Mouse (Mus musculus) mature B cell (primary cell): ENCODE data around the gene Mynn.
"Not testable (repeated sequence)": the region's sequence is repeated elsewhere in the genome, so short reads cannot be mapped to it uniquely, and the experiment has no call there.

Source experiments
- in situ Hi-C: fragments of 300-500 bp; cut with MboI; formaldehyde crosslinking; loops from 2 replicates; pipeline ENCODE4 v1.14.3; 2019

Gene Mynn

GRCm38 (mm10) chr3:30602065-30602739 is at the start of gene Mynn:
Mynn (plus strand) TSS chr3:30602065.
- in situ Hi-C loops: loop anchor here (25.0 kb wide), 1 partner anchor 535 kb away; the partner anchor contains the start of gene Cldn11

DNA sequence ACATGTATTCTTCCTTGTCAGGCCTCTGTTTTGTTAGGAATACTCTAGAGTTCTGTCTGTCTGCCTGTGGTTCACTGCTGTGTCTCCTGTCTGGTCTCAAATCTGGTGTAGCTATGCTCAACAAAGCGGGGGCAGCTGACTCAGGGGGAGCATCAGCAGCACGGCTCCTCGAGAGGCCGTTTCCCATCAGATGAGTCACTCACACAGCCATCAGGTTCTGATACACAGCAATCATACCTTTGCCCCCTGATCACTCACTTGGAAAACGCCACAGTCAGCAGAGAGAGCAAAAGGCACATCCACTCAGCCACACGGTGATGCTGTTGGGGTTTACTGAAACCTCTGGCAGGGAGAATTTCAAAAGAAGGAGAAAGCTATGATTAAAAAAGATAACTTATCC is 48.1 kb upstream of the Mynn start:
- in situ Hi-C loops: no loop called here

DNA sequence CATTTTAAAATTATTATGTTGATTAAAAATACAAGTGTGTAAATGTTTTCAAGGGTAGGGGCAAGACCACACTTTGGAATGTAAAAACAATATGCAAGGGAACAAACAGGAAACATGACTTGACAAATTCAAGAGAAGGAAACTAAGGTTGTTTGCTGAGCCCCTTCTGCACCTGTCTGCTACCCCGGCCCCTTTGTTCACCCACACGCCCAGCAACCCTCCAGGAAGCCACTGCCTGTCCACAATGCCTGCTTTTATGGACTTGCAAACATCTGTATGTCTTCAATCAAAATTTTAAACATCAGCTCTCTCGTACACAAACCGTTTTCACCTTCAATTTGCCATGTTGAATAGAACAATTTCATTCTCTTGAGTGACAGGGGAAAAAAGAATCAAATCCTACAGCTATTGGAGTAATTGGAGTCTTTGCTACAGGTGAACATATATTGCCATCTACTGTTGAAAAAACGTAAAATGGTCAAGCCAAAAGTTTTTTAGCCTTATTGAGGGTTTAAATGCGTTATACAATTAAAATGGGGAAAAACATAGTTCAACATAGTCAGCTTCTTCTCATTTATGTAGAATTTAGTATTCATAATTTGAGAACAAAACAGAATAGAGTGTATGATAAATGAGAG is 41.1 kb upstream of the Mynn start:
- in situ Hi-C loops: no loop called here

DNA sequence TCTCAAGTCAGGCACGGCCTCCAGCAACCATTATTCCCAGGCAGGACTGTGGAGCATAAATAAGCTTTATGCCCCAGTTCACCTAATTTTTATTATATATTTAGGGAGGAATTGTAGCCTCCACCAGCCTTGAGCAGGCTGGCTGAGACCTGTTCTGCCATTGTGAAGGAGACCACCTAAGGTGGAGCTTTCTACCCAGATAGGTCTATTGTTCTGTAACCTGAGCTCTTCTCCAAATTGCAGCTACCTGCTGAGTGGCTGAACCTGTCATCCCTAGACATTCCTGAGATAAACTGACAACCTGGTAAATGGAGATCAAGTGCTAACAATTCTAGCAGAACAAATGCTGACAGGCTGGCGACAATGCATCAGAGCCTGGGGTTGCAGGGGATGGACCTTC is 35.5 kb upstream of the Mynn start:
- in situ Hi-C loops: not testable (repeated sequence)

DNA sequence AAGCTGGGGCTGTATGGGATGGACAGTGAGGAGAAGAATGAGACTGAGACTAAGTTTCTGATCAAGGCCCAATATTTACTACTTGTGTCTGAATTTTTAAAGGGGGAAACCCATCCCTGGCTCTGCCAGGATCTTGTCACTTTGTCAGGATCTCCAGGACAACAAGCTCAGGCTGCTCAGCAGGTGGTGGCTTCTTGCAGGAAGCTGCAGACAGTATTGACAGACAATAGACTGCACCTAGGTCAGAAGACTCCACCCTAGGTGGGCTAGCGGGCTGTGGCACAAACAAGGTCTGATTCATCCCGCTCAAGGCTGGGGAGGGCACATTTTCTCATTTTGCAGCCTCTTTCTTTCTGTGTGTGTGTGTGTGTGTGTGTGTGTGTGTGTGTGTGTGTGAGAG is 28.3 kb upstream of the Mynn start:
- in situ Hi-C loops: no loop called here

- in situ Hi-C loops: no loop called here
These were observed 13.0 kb upstream of the Mynn start for GRCm38 (mm10) chr3:30588865-30589264.

DNA sequence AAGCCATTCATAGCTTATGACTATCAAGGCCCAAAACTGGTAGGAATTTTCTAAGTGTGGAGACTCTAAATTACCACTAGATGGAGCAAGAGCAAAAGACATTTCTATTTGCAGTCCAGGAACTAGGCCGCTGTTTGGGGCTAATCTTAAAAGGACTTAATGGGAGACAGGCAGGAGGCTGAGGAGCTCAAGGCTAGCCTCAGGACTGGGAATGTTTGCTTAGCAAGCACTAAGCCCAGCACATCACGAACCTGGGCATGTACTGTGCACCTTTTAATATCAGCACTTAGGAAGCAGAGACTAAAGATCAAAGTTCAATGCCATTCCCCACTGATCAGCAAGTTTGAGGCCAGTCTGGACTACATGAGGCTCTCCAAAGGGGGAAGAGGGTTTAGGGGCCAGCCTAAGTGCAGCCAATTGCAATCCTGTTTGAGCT is 9.4 kb upstream of the Mynn start:
- in situ Hi-C loops: loop anchor here (10.0 kb wide), 2 partner anchors 202 to 382 kb away; partner anchors contain the start of gene Sec62

- in situ Hi-C loops: loop anchor here (10.0 kb wide), 2 partner anchors 201 to 381 kb away; partner anchors contain the start of gene Sec62
These were observed 8.0 kb upstream of the Mynn start for GRCm38 (mm10) chr3:30593719-30594485.

- in situ Hi-C loops: loop anchor here (10.0 kb wide), 2 partner anchors 200 to 380 kb away; partner anchors contain the start of gene Sec62
These were observed 6.6 kb upstream of the Mynn start for GRCm38 (mm10) chr3:30595111-30595832.

- in situ Hi-C loops: loop anchor here (10.0 kb wide), 2 partner anchors 198 to 378 kb away; partner anchors contain the start of gene Sec62
These were observed 4.6 kb upstream of the Mynn start for GRCm38 (mm10) chr3:30597271-30597670.

- in situ Hi-C loops: loop anchor here (10.0 to 25.0 kb wide), 3 partner anchors 195 to 537 kb away; partner anchors contain the start of genes Cldn11 and Sec62
These were observed 1.9 kb upstream of the Mynn start, which contains the start of gene Actrt3 for GRCm38 (mm10) chr3:30599711-30600545. Actrt3 (minus strand) TSS chr3:30599939.

- in situ Hi-C loops: loop anchor here (25.0 kb wide), 1 partner anchor 537 kb away; the partner anchor contains the start of gene Cldn11
These were observed 1.1 kb upstream of the Mynn start for GRCm38 (mm10) chr3:30600717-30601116.

DNA sequence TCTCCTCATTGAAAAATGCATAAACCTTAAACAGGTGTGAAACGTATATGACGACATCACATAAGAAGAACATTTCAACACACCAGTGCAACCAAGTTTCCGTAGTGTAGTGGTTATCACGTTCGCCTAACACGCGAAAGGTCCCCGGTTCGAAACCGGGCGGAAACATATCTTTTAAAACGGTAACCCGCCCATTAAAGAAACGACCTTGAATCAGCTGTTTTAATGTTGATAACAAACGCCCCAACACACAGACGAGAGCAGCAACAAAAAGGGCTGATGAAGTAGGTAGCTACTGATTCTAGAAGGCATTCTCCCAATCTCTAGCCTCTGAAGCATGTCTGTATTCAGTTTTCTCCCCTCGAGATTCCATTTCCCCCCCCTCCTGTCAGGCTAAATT is 690 bp upstream of the Mynn start:
- in situ Hi-C loops: loop anchor here (25.0 kb wide), 1 partner anchor 536 kb away; the partner anchor contains the start of gene Cldn11

DNA sequence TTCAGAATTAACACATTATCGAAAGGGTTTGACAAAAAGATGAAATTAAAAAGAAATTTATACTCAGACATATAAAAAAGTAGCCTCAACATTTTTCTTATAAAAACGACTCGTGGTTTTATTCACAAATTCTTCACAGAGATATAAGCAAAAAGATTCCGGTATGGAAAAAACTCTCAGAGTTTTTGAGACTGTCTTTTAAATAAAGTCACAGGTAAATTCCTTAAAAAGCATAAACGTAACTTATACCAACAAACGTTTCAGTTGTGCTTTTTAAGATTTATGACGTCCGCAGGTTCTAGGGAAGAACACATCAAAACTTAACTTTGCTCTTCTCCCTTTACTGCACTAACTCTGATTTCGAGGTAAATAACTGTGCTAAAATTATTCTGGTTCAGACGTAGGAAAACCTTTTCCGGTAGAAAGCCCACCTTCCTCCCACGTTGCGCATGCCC is 228 bp upstream of the Mynn start:
- in situ Hi-C loops: loop anchor here (25.0 kb wide), 1 partner anchor 536 kb away; the partner anchor contains the start of gene Cldn11

GRCm38 (mm10) chr3:30602740-30603098 is 854 bp downstream of the Mynn start:
- in situ Hi-C loops: loop anchor here (25.0 kb wide), 1 partner anchor 535 kb away; the partner anchor contains the start of gene Cldn11

DNA sequence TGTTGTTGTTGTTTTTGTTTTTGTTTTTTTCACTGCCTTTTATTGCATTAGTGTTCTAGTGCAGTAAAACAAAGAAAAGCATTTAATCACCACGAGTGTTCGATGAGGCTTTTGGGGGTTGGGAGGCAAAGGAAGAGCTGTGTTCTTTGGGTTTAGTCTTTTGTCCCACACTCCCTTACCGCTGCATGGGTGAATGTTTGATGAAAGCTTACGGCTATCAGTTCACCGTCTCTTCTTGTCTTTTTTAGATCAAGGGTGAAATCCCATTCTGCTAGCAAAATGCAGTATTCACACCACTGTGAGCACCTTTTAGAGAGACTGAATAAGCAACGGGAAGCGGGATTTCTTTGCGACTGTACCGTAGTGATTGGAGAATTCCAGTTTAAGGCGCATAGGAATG is 1.4 kb downstream of the Mynn start:
- in situ Hi-C loops: loop anchor here (25.0 kb wide), 1 partner anchor 534 kb away; the partner anchor contains the start of gene Cldn11

DNA sequence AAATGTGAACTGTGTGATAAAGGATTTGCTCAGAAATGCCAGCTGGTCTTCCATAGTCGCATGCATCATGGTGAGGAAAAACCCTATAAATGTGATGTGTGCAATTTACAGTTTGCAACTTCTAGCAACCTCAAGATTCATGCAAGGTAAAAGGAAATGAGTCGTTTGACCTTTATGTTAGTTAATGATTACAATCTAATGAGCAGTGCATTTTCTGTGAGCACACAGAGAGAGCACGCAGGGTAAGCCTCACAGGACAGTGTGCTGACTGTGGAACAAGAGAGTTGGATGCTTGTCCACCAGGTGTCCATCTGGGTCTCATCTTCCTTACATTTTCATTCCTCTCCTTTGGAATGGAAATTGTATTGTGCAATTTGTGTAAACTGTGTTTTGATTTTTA is 7.1 kb downstream of the Mynn start:
- in situ Hi-C loops: loop anchor here (25.0 kb wide), 1 partner anchor 528 kb away; the partner anchor contains the start of gene Cldn11

DNA sequence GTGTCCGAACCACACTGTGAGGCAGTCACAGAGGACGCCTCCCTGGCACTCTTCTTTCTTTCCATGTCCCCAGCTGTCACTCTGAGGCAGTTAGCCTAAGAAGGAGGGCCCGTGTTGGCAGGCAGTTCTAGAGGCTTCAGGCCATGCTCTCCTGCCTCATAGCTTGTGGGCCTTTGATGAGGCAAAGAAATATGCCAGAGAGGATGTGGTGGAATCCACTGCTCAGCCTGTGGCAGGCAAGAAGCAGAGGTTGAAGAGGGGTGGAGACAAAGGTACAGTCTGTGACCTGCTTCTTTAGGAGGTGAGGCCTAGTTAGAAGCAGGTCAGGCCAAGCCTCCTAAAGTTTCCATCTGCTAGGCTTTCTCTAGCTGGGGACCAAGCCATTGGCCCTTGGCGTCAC is 9.1 kb downstream of the Mynn start:
- in situ Hi-C loops: loop anchor here (25.0 kb wide), 1 partner anchor 526 kb away; the partner anchor contains the start of gene Cldn11

- in situ Hi-C loops: loop anchor here (25.0 kb wide), 1 partner anchor 517 kb away; the partner anchor contains the start of gene Cldn11
These were observed 18.3 kb downstream of the Mynn start for GRCm38 (mm10) chr3:30620132-30620531.

GRCm38 (mm10) chr3:30633681-30634080 is 31.8 kb downstream of the Mynn start:
- in situ Hi-C loops: no loop called here
